Mouse (Mus musculus): ENCODE data around the gene Dnajc5.
A peak's percentile ranks its signal among the peaks of the same experiment; 100 is the strongest.
"Not testable (repeated sequence)": the region's sequence is repeated elsewhere in the genome, so short reads cannot be mapped to it uniquely, and the experiment has no call there.

Dnajc5 gene

GRCm38 (mm10) chr2:181520118-181520935 lies at the start of gene Dnajc5:
Gene Dnajc5, plus strand, starts transcription at chr2:181520485.
- peak; percentile 97 to 98 for DNase-seq (ENCODE audit: low spot score in 2 of 2)

GRCm38 (mm10) chr2:181471246-181471645 lies 49.0 kb upstream of the Dnajc5 start:
- DNase-seq (ENCODE audit: low spot score in 2 of 2): no peak

- no peak for DNase-seq (ENCODE audit: low spot score in 2 of 2)
Measured at GRCm38 (mm10) chr2:181472256-181472827, 47.9 kb upstream of the Dnajc5 start.

- no peak for DNase-seq (ENCODE audit: low spot score in 2 of 2)
Measured at GRCm38 (mm10) chr2:181483120-181483519, 37.2 kb upstream of the Dnajc5 start.

DNA sequence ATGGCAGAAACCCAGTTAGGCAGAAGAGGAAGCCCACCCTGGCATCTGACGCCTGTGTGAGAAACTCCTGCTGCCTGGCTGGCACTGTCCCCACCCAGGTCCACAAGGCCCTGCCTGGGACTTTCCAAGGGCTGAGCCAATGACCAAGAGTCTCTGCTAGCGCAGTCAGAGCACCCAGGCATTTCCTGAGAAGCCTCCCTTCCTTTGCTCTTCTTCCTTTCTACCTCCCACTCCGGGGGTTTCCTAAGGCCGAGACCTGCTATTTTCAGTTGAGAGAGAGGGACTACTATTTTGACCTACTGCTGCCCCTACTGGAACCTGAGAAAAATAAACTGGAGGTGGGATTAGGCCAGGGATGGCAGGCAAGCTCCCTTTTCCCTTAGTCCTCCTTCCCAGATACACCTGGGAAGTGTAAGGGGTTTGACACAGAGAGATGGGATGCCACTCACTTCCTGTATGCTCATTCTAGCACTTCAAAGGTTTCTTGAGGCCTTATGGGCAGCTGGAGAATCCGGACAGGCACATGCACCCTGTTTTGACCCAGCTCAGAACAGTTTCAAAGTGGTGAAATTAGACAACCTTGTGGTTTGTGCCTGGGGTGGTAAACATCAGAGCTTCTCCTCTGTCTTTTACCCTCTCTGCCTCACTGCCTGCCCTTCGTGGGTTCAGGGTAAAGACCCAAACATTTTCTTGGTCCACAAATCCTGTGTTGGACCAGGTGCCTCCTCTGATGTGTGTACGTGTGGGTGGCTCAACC lies 36.5 kb upstream of the Dnajc5 start:
- DNase-seq (ENCODE audit: low spot score in 2 of 2): no peak

DNA sequence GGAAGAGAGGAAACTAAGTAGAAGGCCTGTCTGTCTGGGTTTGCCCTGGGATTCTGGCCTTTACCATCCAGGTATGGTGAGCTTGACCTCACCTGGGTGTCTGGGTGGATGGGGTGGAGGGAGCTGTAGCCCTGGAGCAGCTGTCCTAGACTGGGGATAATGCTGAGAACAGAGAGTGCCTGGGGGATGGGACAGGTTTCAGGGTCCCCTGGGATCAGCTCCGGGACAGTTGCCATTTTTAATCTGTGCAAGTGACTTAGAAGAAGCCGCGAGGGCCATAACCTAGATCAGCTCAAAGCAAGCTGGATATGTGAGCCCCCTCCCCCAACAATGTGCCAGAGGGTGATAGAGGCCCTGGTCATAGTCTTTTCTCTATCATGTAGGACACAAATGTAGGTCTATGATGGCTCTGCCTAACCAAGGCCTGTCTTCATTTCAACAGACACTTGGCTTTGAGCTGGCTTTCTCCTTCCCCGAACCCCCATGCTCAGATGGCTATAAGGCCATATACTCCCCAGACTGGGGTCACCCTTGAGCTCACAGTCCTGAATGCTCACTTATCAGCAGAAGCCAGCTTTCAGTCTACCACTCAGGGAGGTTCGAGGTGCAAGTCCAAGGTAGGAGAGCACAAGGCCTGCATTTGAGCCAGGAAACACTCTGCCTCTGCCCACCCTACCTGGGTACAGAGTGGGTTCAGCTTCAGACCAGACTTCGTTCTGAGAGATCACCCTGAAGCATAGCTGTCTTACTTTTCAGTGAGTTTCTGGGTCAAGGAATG lies 35.6 kb upstream of the Dnajc5 start:
- no peak for DNase-seq (ENCODE audit: low spot score in 2 of 2)

- DNase-seq (ENCODE audit: low spot score in 2 of 2): no peak
Measured at GRCm38 (mm10) chr2:181485741-181486140, 34.5 kb upstream of the Dnajc5 start.

- no peak for DNase-seq (ENCODE audit: low spot score in 2 of 2)
Measured at GRCm38 (mm10) chr2:181487338-181488277, 32.7 kb upstream of the Dnajc5 start.

DNA sequence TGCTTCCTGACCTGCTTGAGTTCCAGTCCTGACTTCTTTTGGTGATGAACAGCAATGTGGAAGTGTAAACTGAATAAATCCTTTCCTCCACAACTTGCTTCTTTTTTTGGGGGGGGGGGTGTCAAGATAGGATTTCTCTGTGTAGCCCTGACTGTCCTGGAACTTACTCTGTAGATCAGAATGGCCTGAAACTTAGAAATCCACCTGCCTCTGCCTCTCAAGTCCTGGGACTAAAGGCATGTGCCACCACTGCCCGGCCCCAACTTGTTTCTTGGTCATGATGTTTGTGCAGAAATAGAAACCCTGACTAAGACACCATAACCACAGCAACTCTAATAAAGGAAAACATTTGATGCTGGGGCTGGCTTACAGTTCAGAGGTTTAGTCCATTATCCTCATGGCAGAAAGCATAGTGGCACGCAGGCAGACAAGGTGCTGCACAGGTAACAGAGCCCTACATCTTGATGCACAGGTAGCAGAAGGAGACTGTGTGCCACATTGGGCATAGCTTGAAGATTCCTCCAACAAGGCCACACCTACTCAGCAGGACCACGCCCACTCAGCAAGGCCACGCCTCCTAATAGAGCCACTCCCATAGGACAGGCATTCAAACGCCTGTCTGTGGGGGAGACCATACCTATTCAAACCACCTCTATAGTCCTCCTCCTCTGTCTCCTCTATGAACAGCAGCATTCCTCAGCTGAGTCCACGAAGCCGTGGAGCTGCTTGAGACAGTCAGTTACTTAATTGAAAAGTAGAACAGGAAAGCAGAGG lies 28.7 kb upstream of the Dnajc5 start:
- peak in 1 of 2 experiments; percentile 26 for DNase-seq (ENCODE audit: low spot score in 2 of 2)

DNA sequence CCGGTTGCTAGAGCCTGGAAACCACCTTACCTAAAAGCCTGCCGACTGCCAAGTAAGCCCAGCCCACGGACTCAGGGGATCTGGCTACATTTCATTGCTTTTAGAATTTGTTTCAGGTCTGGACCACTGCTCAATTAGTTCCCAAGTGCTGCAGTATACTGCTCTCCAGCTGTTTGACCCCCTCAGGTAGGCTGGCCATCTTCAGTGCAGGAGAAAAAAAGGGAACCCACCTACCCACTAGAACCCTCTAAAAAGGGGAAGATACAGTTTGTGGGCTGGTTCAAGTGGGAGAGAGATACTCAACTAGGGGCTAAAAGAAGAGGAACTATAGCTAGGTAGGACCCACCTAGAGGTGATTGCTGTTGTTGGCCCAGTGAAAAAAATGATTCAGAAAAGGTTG lies 28.1 kb upstream of the Dnajc5 start:
- no peak for DNase-seq (ENCODE audit: low spot score in 2 of 2)

GRCm38 (mm10) chr2:181493156-181493927 lies 26.9 kb upstream of the Dnajc5 start, which contains the start of gene Abhd16b:
Gene Abhd16b, plus strand, starts transcription at chr2:181493206.
- no peak for DNase-seq (ENCODE audit: low spot score in 2 of 2)

DNA sequence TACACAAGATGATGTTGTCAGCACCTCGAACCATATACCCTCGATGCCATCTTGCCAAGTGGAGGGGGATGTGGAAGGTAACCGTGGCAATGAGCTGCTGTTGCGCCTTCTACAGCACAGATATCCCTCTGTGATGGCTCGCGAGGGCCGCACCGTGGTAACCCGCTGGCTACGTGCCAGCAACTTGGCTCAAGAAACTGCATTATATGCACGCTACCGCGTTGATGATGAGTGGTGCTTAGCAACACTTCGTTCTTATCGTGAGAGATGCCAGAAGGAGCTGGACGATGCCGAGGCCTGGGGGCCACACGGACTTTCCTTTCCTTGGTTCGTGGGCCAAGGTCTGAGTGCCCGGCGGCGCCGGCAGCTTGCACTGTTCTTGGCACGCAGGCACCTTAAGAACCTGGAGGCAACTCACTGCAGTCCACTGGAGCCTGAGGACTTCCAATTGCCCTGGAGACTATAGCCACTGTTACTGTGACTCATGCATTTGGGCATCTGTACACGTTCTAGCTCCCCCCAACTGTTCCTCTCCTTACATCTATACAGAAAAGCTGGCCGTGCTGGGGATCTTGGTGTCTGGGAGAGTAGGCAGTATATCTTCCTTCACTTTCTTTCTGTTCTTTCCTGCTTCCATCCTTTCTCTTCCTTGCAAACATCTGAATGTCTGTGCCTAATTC lies 25.9 kb upstream of the Dnajc5 start:
- no peak for DNase-seq (ENCODE audit: low spot score in 2 of 2)

DNA sequence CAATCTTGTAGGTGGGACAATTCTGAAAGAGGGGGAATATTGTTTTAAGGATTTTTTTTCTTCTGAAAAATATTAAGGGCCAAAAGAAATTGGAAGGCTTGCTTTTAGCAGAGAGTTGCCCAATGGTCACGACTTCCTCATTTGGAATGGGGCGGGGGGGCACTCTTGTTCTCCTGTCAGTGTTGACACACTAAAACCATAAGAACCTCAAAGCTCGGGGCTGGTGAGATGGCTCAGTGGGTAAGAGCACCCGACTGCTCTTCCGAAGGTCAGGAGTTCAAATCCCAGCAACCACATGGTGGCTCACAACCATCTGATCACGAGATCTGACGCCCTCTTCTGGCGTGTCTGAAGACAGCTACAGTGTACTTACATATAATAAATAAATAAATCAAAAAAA lies 24.4 kb upstream of the Dnajc5 start:
- not testable (repeated sequence) for DNase-seq (ENCODE audit: low spot score in 2 of 2)

DNA sequence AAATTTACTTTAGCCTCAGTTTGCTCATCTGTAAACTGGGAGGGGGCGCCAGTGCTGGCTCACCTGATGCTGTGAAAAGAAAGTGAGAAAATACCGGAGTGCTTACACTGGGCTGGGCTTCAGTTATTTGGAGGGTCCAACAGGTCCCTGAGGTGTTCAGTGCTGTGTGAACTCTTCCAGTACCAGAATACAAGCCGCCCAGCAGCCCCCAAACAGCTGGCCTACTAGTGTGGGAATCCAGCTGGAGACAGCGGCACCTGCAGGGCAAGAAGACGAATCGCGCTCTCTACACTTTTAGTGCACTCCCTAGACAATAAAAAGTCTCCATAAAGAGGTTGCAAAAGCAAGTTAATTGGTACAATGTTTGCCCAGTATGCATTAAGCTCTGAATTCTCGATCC lies 24.0 kb upstream of the Dnajc5 start:
- peak; percentile 41 to 64 for DNase-seq (ENCODE audit: low spot score in 2 of 2)

DNA sequence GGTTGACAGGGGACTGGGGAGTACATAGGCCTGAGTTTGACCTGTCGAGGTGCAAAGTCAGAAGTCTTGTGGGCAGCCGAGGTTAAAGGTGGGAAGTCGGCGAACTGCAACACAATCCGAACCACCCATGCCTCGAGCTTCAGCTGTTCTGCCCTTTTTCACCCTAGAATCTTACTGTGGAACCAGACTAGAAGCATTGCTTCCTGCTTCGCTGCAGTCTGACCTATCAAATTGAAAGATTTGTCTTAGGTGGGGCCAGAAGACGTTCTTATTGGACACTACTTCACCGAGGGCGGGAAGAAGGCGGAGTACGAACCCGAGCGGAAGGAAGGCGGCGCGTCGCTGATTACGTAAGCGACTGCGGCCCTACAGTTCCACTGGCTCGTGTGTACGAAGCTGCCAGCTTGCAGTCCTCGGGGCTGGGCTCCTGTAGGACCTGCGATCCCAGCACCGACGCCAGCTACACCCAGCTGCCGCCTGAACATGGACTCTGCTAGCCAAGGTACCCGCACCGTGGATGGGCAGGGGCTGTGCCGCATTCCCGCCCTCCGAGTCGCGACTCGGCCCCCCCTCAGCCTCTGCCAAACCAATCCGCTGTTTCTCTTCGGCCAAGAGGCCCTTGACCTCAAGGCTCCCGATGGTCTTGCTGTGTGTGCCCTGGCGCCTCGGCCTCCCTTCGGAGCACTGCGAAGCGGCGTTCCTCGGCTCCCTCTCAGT lies 23.3 kb upstream of the Dnajc5 start, which contains the start of gene Tpd52l2:
Tpd52l2 (plus strand) TSS at position 312 of the 717 bp plus-strand sequence.
- peak; percentile 88 to 89 for DNase-seq (ENCODE audit: low spot score in 2 of 2)

GRCm38 (mm10) chr2:181497548-181497875 lies 22.8 kb upstream of the Dnajc5 start:
- DNase-seq (ENCODE audit: low spot score in 2 of 2): peak; percentile 29 to 42

- no peak for DNase-seq (ENCODE audit: low spot score in 2 of 2)
Measured at GRCm38 (mm10) chr2:181498644-181499043, 21.6 kb upstream of the Dnajc5 start.

DNA sequence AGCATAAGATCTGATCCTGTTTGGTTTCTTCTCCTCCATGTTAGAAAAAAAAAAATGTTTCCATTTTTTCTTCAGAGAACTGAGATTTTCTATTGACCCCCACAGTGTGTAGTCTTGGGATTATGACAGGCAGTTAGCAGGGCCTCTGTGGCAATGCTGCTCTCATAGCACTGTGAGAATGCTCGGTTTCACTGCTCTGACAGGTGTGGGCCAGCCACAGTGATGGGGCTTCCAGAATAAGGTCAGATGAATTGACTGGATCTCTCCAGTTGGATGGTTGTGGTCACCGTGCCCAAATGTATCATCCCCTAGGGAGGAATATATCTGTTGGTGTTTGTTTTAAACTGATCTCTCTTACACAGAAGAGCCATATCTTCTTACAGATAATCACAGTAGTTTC lies 11.1 kb upstream of the Dnajc5 start:
- DNase-seq (ENCODE audit: low spot score in 2 of 2): no peak

Measured in thymus, postnatal 10 days (tissue).